Mouse (Mus musculus) embryonic facial prominence, embryonic 15.5 days (tissue): ENCODE measurements around the gene Vmn1r104. TPM values are rescaled to one million over a fixed set of nuclear protein-coding genes. Genes with fewer than 3 reads are reported as not detected.
"Not testable (repeated sequence)": the region's sequence is repeated elsewhere in the genome, so short reads cannot be mapped to it uniquely, and the experiment has no call there.

Source experiments
- ATAC-seq: fragments of 200-750 bp; cut with Nextera tagmentation; 2 replicates; pipeline ENCODE4 v1.8.0; 2017; ENCODE audit warnings: low read depth, moderate TSS enrichment; ENCODE audit not compliant: insufficient number of reproducible peaks, low FRiP score, low TSS enrichment
- H3K27ac ChIP-seq: fragments of 300-500 bp; sonication (generic); replicated peaks from 2 replicates; pipeline ENCODE4 v1.5.1; 2015; ENCODE audit warnings: mild to moderate bottlenecking, inconsistent platforms
- H3K27me3 ChIP-seq: fragments of 300-500 bp; sonication (generic); 2 replicates; pipeline ENCODE4 v1.6.1; 2015; ENCODE audit warnings: inconsistent platforms
- H3K36me3 ChIP-seq: fragments of 300-500 bp; sonication (generic); 2 replicates; pipeline ENCODE4 v1.6.1; 2015; ENCODE audit warnings: mild to moderate bottlenecking, inconsistent platforms
- H3K4me1 ChIP-seq: fragments of 300-500 bp; sonication (generic); 2 replicates; pipeline ENCODE4 v1.6.1; 2015; ENCODE audit warnings: inconsistent platforms
- H3K4me2 ChIP-seq: fragments of 300-500 bp; sonication (generic); replicated peaks from 2 replicates; pipeline ENCODE4 v1.6.1; 2015; ENCODE audit warnings: mild to moderate bottlenecking, inconsistent platforms
- H3K4me3 ChIP-seq: fragments of 300-500 bp; sonication (generic); replicated peaks from 2 replicates; pipeline ENCODE4 v1.5.1; 2015; ENCODE audit warnings: mild to moderate bottlenecking, inconsistent platforms
- H3K9ac ChIP-seq: fragments of 300-500 bp; sonication (generic); 2 replicates; pipeline ENCODE4 v1.6.1; 2015; ENCODE audit warnings: inconsistent platforms
- H3K9me3 ChIP-seq: fragments of 300-500 bp; sonication (generic); replicated peaks from 2 replicates; pipeline ENCODE4 v1.6.1; 2016; ENCODE audit warnings: inconsistent platforms
- WGBS: fragments of 180-500 bp; shearing (Covaris S2); methylation state at CpG from one replicate; pipeline ENCODE4 v1.1.7; 2015; 5-methylcytosine and 5-hydroxymethylcytosine counted together
- polyA plus RNA-seq: library from polyadenylated mRNA; unstranded; fragments of >200 nt; fragmentation: Nextera tagmentation; extraction: Ambion mirVana; gene quantifications from 2 replicates; pipeline ENCODE4 v1.2.1, GENCODE M21; 2015

The Vmn1r104 gene
- polyA plus RNA-seq: not detected in 2 replicates

DNA sequence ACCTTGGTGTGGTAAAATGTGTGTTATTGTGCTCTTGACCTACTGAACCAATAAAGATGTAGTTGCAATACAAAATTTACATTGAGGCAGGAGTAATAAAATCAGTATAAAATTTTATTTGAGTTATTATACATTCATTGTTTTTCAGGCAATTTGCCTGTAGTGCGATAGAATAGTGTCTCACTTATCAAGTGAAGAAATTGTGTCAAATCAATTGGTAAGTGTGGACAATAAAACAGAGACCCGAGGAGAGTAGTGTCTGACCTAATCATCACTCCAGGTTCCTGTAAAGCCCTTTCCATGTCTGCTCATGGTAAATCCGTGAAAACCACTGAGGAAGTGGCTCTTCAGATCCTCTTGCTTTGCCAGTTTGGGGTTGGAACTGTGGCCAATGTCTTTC lies at the start of gene Vmn1r104:
Vmn1r104 (plus strand) TSS at position 301 of the 400 bp plus-strand sequence.
- H3K4me2 ChIP-seq, H3K9me3 ChIP-seq, ATAC-seq, H3K4me3 ChIP-seq, H3K36me3 ChIP-seq, H3K4me1 ChIP-seq, H3K9ac ChIP-seq, H3K27ac ChIP-seq, H3K27me3 ChIP-seq: not testable (repeated sequence)
- WGBS: no CpG with 5 or more reads among the region's 3 CpGs

- H3K36me3 ChIP-seq, H3K27me3 ChIP-seq, H3K9ac ChIP-seq, ATAC-seq, H3K9me3 ChIP-seq, H3K4me1 ChIP-seq, H3K4me3 ChIP-seq, H3K4me2 ChIP-seq, H3K27ac ChIP-seq: not testable (repeated sequence)
- no CpG with 5 or more reads among the region's 3 CpGs for WGBS
These were observed 23.2 kb upstream of the Vmn1r104 start, which contains the start of gene Vmn1r103 for GRCm38 (mm10) chr7:20510434-20510833. TSS of gene Vmn1r103 (minus strand) at chr7:20510534.

GRCm38 (mm10) chr7:20545657-20546056 lies 12.0 kb downstream of the Vmn1r104 start, which contains the start of gene Gm5726:
TSS of gene Gm5726 (minus strand) at chr7:20545757.
- not testable (repeated sequence) for H3K27me3 ChIP-seq, H3K9me3 ChIP-seq, H3K36me3 ChIP-seq, H3K4me1 ChIP-seq, H3K9ac ChIP-seq, ATAC-seq, H3K27ac ChIP-seq, H3K4me2 ChIP-seq, H3K4me3 ChIP-seq
- WGBS: no CpG with 5 or more reads among the region's 1 CpGs

DNA sequence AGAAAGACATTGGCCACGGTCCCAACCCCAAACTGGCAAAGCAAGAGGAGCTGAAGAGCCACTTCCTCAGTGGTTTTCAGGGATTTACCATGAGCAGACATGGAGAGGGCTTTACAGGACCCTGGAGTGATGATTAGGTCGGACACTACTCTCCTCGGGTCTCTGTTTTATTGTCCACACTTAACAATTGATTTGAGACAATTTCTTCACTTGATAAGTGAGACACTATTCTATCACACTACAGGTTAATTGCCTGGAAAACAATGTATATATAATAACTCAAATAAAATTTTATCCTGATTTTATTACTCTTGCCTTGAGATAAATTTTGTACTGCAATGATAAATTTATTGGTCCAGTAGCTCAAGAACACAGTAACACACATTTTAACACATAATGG lies 42.5 kb downstream of the Vmn1r104 start, which contains the start of gene Gm4141:
Gm4141 (minus strand) TSS at position 101 of the 400 bp plus-strand sequence.
- WGBS: no CpG with 5 or more reads among the region's 3 CpGs

More for the DNA sequence above, 42.5 kb downstream of the Vmn1r104 start, which contains the start of gene Gm4141:
- not testable (repeated sequence) for H3K27me3 ChIP-seq, H3K4me2 ChIP-seq, ATAC-seq, H3K4me3 ChIP-seq, H3K36me3 ChIP-seq, H3K27ac ChIP-seq, H3K9me3 ChIP-seq, H3K4me1 ChIP-seq, H3K9ac ChIP-seq

Other genes starting within 250 kb of the Vmn1r104 start
- gene Gm4133, start 199.8 kb upstream of the Vmn1r104 start, polyA plus RNA-seq: not detected in 2 replicates
- not detected in 2 replicates for gene Gm5728, start 158.4 kb upstream of the Vmn1r104 start, polyA plus RNA-seq
- not detected in 2 replicates for gene Vmn1r100, start 115.9 kb upstream of the Vmn1r104 start, polyA plus RNA-seq
- gene Vmn1r101, start 91.2 kb upstream of the Vmn1r104 start, polyA plus RNA-seq: not detected in 2 replicates
- not detected in 2 replicates for gene Gm10670, start 58.9 kb upstream of the Vmn1r104 start, polyA plus RNA-seq
- not detected in 2 replicates for gene Vmn1r103, start 23.3 kb upstream of the Vmn1r104 start, polyA plus RNA-seq
- gene Gm5726, start 11.9 kb downstream of the Vmn1r104 start, polyA plus RNA-seq: not detected in 2 replicates
- not detected in 2 replicates for gene Gm4141, start 42.4 kb downstream of the Vmn1r104 start, polyA plus RNA-seq
- not detected in 2 replicates for gene Gm4513, start 65.2 kb downstream of the Vmn1r104 start, polyA plus RNA-seq
- not detected in 2 replicates for gene Vmn1r107, start 135.1 kb downstream of the Vmn1r104 start, polyA plus RNA-seq
- not detected in 2 replicates for gene Vmn1r111, start 169.4 kb downstream of the Vmn1r104 start, polyA plus RNA-seq
- gene Gm10668, start 196.8 kb downstream of the Vmn1r104 start, polyA plus RNA-seq: not detected in 2 replicates
- not detected in 2 replicates for gene Vmn1r112, start 237.3 kb downstream of the Vmn1r104 start, polyA plus RNA-seq